Mouse (Mus musculus) spleen, adult 2 months (tissue): Measurements from ENCODE around the gene Mgp.

ENCODE experiments used
- CTCF ChIP-seq: fragments of 200-500 bp; IDR thresholded peaks from 2 replicates; pipeline ENCODE4 v1.5.1; 2011; ENCODE audit warnings: mild to moderate bottlenecking, inconsistent platforms; ENCODE audit not compliant: insufficient read depth, insufficient read length, insufficient replicate concordance; ENCODE audit errors: extremely low read depth
- POLR2A ChIP-seq: fragments of 200-500 bp; IDR thresholded peaks from 2 replicates; pipeline ENCODE4 v1.6.1; 2011; ENCODE audit warnings: low read depth, low read length, inconsistent platforms

DNA sequence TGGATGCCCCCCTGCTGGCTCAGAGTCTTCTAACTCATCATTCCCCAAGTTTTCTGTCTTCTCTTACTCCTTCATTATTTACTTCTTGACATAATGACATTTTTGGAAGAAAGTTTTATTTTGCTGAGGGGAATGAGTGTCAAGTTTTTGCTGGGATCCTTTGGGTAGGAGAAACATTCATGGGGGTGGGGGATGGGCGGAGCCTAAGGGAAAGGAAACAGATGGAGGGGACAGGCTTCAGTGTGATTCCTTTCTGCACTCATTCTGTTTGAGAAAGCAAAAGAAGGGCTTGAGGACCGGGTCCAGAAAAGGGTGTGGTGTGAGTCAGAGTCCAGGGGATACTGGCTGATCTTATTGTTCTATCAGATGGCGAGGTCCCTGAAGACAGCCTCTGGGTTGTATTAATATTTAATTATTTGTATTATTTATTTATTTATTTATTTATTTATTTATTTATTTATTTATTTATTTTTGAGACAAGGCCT is 7.8 kb upstream of the Mgp start:
- no peak for TF ChIP-seq CTCF
- no peak for TF ChIP-seq POLR2A
